In the genomic region with DNA sequence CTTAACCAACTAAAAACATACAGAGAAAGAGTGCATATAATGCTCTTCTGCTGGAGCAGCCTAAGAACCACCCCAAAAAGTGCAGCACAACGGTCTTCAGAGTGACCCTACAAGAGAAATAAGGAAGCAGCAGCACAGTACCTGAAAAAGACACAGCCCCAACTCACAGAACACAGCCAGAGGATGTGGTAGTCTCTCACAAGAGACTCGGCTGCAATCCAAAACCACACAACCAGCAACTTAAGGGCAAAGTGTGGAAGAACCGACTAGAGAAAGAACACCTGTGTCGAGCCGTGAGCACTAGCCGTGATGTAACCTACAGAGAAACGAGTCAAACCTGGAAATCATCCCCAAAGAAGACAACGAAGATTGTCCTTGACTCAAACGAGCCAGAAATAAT, we compare ENCODE assay signal across 19 mouse cellular contexts. TPM values are rescaled to one million over a fixed set of nuclear protein-coding genes. Genes with fewer than 3 reads are reported as not detected.
A peak's percentile ranks its signal among the peaks of the same experiment; 100 is the strongest.
DNase-seq lines count a peak whose midpoint lies in the region; ATAC-seq lines count a peak whose summit lies in the region.
"Had no signal": no experiment of that assay in that cellular context is flagged by ENCODE, and none has a peak within 500 bp of the region (broad histone marks: within the 10 kb centered on the region; RNA-seq: fewer than 3 reads in every experiment).

No protein-coding gene starts in this region.

- peak; percentile 36 for DNase-seq in heart, adult 11 months
- no peak for DNase-seq in heart, embryonic 10.5 days (ENCODE audit: low spot score)
- peak; percentile 76 for DNase-seq in naive thymus-derived CD4-positive, alpha-beta T cell, adult 2 months (ENCODE audit: low read depth)
- peak; percentile 76 for DNase-seq in thymus, postnatal 14 days
- no peak for DNase-seq in urinary bladder, adult 2 months (ENCODE audit: low spot score)
- no peak for DNase-seq in limb, embryonic 10.5 days (ENCODE audit: low spot score)
- no peak for DNase-seq in left cerebral cortex, postnatal 10 days (ENCODE audit: extremely low spot score in 1 of 2, low spot score in 2 of 2)
- DNase-seq: cerebellum, postnatal 10 days; gastrocnemius, postnatal 25 days; heart, postnatal 4 days; liver; lung, adult 2 months; retina, postnatal 1 day; right cerebral cortex, postnatal 4 days had no signal

- H3K4me3 ChIP-seq in heart, embryonic 10.5 days = no peak overlapping the region
- no peak overlapping the region for H3K4me3 ChIP-seq in limb, embryonic 10.5 days
- H3K4me3 ChIP-seq: forebrain, embryonic 12.5 days; heart, embryonic 12.5 days had no signal

- H3K4me1 ChIP-seq in heart, embryonic 10.5 days = peaks cover 5% of the 10 kb centered on the region; the same call in 1 of the 2 replicates
- H3K4me1 ChIP-seq in limb, embryonic 10.5 days = no peaks in the 10 kb centered on the region
- H3K4me1 ChIP-seq: forebrain, embryonic 12.5 days had no signal

- H3K9me3 ChIP-seq in heart, embryonic 10.5 days = no peaks in the 10 kb centered on the region
- no peaks in the 10 kb centered on the region for H3K9me3 ChIP-seq in limb, embryonic 10.5 days (replicated peaks)
- H3K9me3 ChIP-seq: forebrain, embryonic 12.5 days; heart, embryonic 12.5 days had no signal

- H3K27ac ChIP-seq in heart, embryonic 10.5 days = no peak overlapping the region
- no peak overlapping the region for H3K27ac ChIP-seq in limb, embryonic 10.5 days
- H3K27ac ChIP-seq: forebrain, embryonic 12.5 days; macrophage had no signal

- WGBS in heart, embryonic 10.5 days = 91% methylated on average over 9 of the region's 9 CpGs
- 91% methylated on average over 9 of the region's 9 CpGs for WGBS in limb, embryonic 10.5 days

- peaks cover 16% of the 10 kb centered on the region for H3K36me3 ChIP-seq in heart, embryonic 10.5 days
- H3K36me3 ChIP-seq in limb, embryonic 10.5 days = peaks cover 20% of the 10 kb centered on the region

- ATAC-seq in common myeloid progenitor, adult 5-6 weeks (replicated peaks; ENCODE audit: low read depth, poor library complexity, severe bottlenecking) = peak; percentile 37
- ATAC-seq: Patski had no signal

- intact Hi-C loops in left cerebral cortex, postnatal 10 days (cut with DNase I) = no loop called here

- H3K27me3 ChIP-seq in heart, embryonic 10.5 days (ENCODE audit: insufficient read depth, poor library complexity, severe bottlenecking) = no peaks in the 10 kb centered on the region
- no peaks in the 10 kb centered on the region for H3K27me3 ChIP-seq in limb, embryonic 10.5 days (ENCODE audit: low read depth, poor library complexity, severe bottlenecking)
- H3K27me3 ChIP-seq: forebrain, embryonic 12.5 days; heart, embryonic 12.5 days; Patski had no signal

RNA-seq across cellular contexts. Expression of a gene that starts 20.3 kb away (rescaled TPM):
- 48.5 and 58.6 TPM in 2 replicates for polyA plus RNA-seq in heart, embryonic 10.5 days (2016; fragmentation: Nextera tagmentation; extraction: Ambion mirVana)
- 98.8 and 105 TPM in 2 replicates for total RNA-seq in common myeloid progenitor, adult 5-6 weeks (2017)
- 31.7 and 32.3 TPM in 2 replicates for polyA plus RNA-seq in urinary bladder, adult 2 months (2012; rRNA removed)
- 52.6 and 62.5 TPM in 2 replicates for polyA plus RNA-seq in limb, embryonic 10.5 days (2016; fragmentation: Nextera tagmentation; extraction: Ambion mirVana)
- total RNA-seq in left cerebral cortex, postnatal 10 days (2021) = 10 to 100 TPM; 91.0 to 91.7 TPM

Comparison
In these comparisons a context has a peak if more than half of its experiments do, and no peak if none do; other contexts are left out.
1. DNase-seq: peak in heart, adult 11 months (single experiment), naive thymus-derived CD4-positive, alpha-beta T cell, adult 2 months (single experiment) and thymus, postnatal 14 days (single experiment); none in heart, embryonic 10.5 days (single experiment), urinary bladder, adult 2 months (single experiment), limb, embryonic 10.5 days (single experiment) and left cerebral cortex, postnatal 10 days (0 of 2).